Mouse (Mus musculus) liver, postnatal 0 days (tissue): ENCODE data around the gene Rapgef4. TPM values are rescaled to one million over a fixed set of nuclear protein-coding genes. Genes with fewer than 3 reads are reported as not detected.

ENCODE experiments used
- ATAC-seq: fragments of 200-750 bp; cut with Nextera tagmentation; 2 replicates; pipeline ENCODE4 v1.8.0; 2017; ENCODE audit warnings: mild to moderate bottlenecking, moderate library complexity
- DNase-seq: peaks from one replicate; pipeline ENCODE4 v3.0.0-alpha.2; 2016
- H3K27ac ChIP-seq: fragments of 300-500 bp; sonication (generic); 2 replicates; pipeline ENCODE4 v1.5.1; 2014; ENCODE audit warnings: antibody characterized with exemption, moderate library complexity, mild to moderate bottlenecking, low read depth
- H3K27me3 ChIP-seq: fragments of 300-500 bp; sonication (generic); 2 replicates; pipeline ENCODE4 v1.6.1; 2014; ENCODE audit warnings: low read length, control low read depth, mixed read lengths; ENCODE audit not compliant: insufficient read depth
- H3K36me3 ChIP-seq: fragments of 300-500 bp; sonication (generic); replicated peaks from 2 replicates; pipeline ENCODE4 v1.6.1; 2014; ENCODE audit warnings: mild to moderate bottlenecking, control low read depth, low read length, moderate library complexity, mixed read lengths; ENCODE audit not compliant: insufficient read depth
- H3K4me1 ChIP-seq: fragments of 300-500 bp; sonication (generic); 2 replicates; pipeline ENCODE4 v1.6.1; 2014; ENCODE audit warnings: antibody characterized with exemption, mild to moderate bottlenecking, control low read depth; ENCODE audit not compliant: insufficient read depth
- H3K4me2 ChIP-seq: fragments of 300-500 bp; sonication (generic); 2 replicates; pipeline ENCODE4 v1.6.1; 2014; ENCODE audit warnings: low read depth, mild to moderate bottlenecking, low read length, moderate library complexity, mixed read lengths
- H3K4me3 ChIP-seq: fragments of 300-500 bp; sonication (generic); 2 replicates; pipeline ENCODE4 v1.5.1; 2014; ENCODE audit warnings: low read depth, low read length
- H3K9ac ChIP-seq: fragments of 300-500 bp; sonication (generic); replicated peaks from 2 replicates; pipeline ENCODE4 v1.6.1; 2014; ENCODE audit warnings: mild to moderate bottlenecking, moderate library complexity
- H3K9me3 ChIP-seq: fragments of 300-500 bp; sonication (generic); 2 replicates; pipeline ENCODE4 v1.6.1; 2016; ENCODE audit warnings: mild to moderate bottlenecking, control low read depth, low read length, mixed read lengths
- CTCF ChIP-seq: sonication (generic); IDR thresholded peaks from 2 replicates; pipeline ENCODE4 v1.5.1; 2016; ENCODE audit warnings: antibody characterized with exemption, low read depth
- EP300 ChIP-seq: IDR thresholded peaks from 2 replicates; pipeline ENCODE4 v1.6.1; 2016; ENCODE audit warnings: antibody characterized with exemption, low read depth, mild to moderate bottlenecking
- WGBS: fragments of 180-500 bp; shearing (Covaris S2); extraction: QIAGEN DNeasy Blood & Tissue Kit; methylation state at CpG from one replicate; pipeline ENCODE4 v1.1.7; 2014; ENCODE audit not compliant: insufficient replicate concordance; 5-methylcytosine and 5-hydroxymethylcytosine counted together
- polyA plus RNA-seq: library from polyadenylated mRNA; unstranded; fragments of >200 nt; fragmentation: Nextera tagmentation; extraction: Ambion mirVana; gene quantifications from 2 replicates; pipeline ENCODE4 v1.2.1, GENCODE M21; 2015

Gene Rapgef4
- polyA plus RNA-seq, 1 experiment from 2014 or later: 30.2 TPM

- Histone ChIP-seq H3K36me3 (peaks cover 11% of the 10 kb centered on the region), H3K4me3 (no peak overlapping the region), H3K9ac (no peak overlapping the region), H3K4me1 (no peaks in the 10 kb centered on the region), H3K27me3 (no peaks in the 10 kb centered on the region), H3K4me2 (no peak overlapping the region), H3K9me3 (no peaks in the 10 kb centered on the region), H3K27ac (no peak overlapping the region)
- TF ChIP-seq EP300 (no peak), CTCF (no peak)
- 81% methylated on average over 7 of the region's 7 CpGs for WGBS
- DNase-seq: no peak
- ATAC-seq: no peak
Measured at GRCm38 (mm10) chr2:72239993-72240392, 259.0 kb downstream of the Rapgef4 start.

GRCm38 (mm10) chr2:72240691-72241090 is 259.7 kb downstream of the Rapgef4 start:
- Histone ChIP-seq H3K27ac (no peak overlapping the region), H3K9ac (no peak overlapping the region), H3K9me3 (no peaks in the 10 kb centered on the region), H3K4me1 (no peaks in the 10 kb centered on the region), H3K4me2 (no peak overlapping the region), H3K4me3 (no peak overlapping the region), H3K36me3 (peaks cover 11% of the 10 kb centered on the region), H3K27me3 (no peaks in the 10 kb centered on the region)
- ATAC-seq (peak; percentile 28; the same call in 1 of the 2 replicates), DNase-seq (no peak)
- TF ChIP-seq CTCF (no peak), EP300 (no peak)
- WGBS: 79% methylated on average over 7 of the region's 7 CpGs

- 64% methylated on average over 14 of the region's 14 CpGs for WGBS
- no peak for ATAC-seq
- Histone ChIP-seq H3K4me3 (0 out of 2 replicates have a peak overlapping the region, but pooled peaks have one; percentile 11), H3K36me3 (peaks cover 6% of the 10 kb centered on the region), H3K27me3 (no peaks in the 10 kb centered on the region), H3K4me2 (0 out of 2 replicates have a peak overlapping the region, but pooled peaks have one; percentile 27), H3K9me3 (no peaks in the 10 kb centered on the region), H3K4me1 (no peaks in the 10 kb centered on the region), H3K9ac (no peak overlapping the region), H3K27ac (no peak overlapping the region)
- no peak for TF ChIP-seq CTCF
- TF ChIP-seq EP300: no peak
- DNase-seq: peak; percentile 33
Measured at GRCm38 (mm10) chr2:72241714-72242472, 260.9 kb downstream of the Rapgef4 start.

- Histone ChIP-seq H3K4me3 (no peak overlapping the region), H3K27ac (no peak overlapping the region), H3K4me2 (no peak overlapping the region), H3K9me3 (no peaks in the 10 kb centered on the region), H3K9ac (no peak overlapping the region), H3K4me1 (no peaks in the 10 kb centered on the region), H3K27me3 (no peaks in the 10 kb centered on the region), H3K36me3 (peaks cover 6% of the 10 kb centered on the region)
- WGBS: 72% methylated on average over 12 of the region's 12 CpGs
- TF ChIP-seq CTCF (no peak), EP300 (no peak)
- ATAC-seq: no peak
- DNase-seq: no peak
Measured at GRCm38 (mm10) chr2:72242910-72243675, 262.1 kb downstream of the Rapgef4 start.

GRCm38 (mm10) chr2:72245631-72246030 is 264.6 kb downstream of the Rapgef4 start:
- Histone ChIP-seq H3K36me3 (peaks cover 6% of the 10 kb centered on the region), H3K9ac (no peak overlapping the region), H3K4me1 (no peaks in the 10 kb centered on the region), H3K27ac (no peak overlapping the region), H3K9me3 (no peaks in the 10 kb centered on the region), H3K4me2 (no peak overlapping the region), H3K27me3 (no peaks in the 10 kb centered on the region), H3K4me3 (no peak overlapping the region)
- no peak for DNase-seq
- TF ChIP-seq EP300: no peak
- no peak for TF ChIP-seq CTCF
- 81% methylated on average over 4 of the region's 4 CpGs for WGBS
- ATAC-seq: no peak

GRCm38 (mm10) chr2:72246376-72246775 is 265.3 kb downstream of the Rapgef4 start:
- Histone ChIP-seq H3K9ac (no peak overlapping the region), H3K4me1 (no peaks in the 10 kb centered on the region), H3K27ac (no peak overlapping the region), H3K9me3 (no peaks in the 10 kb centered on the region), H3K27me3 (no peaks in the 10 kb centered on the region), H3K36me3 (peaks cover 6% of the 10 kb centered on the region), H3K4me3 (no peak overlapping the region), H3K4me2 (no peak overlapping the region)
- no peak for TF ChIP-seq CTCF
- no peak for TF ChIP-seq EP300
- 75% methylated on average over 11 of the region's 11 CpGs for WGBS
- ATAC-seq: no peak
- no peak for DNase-seq
